Mouse (Mus musculus) gastrocnemius, postnatal 36 days (tissue): ENCODE measurements around the gene Fam167b. TPM values are rescaled to one million over a fixed set of nuclear protein-coding genes. Genes with fewer than 3 reads are reported as not detected.

Source experiments
- microRNA-seq, 2 experiments: library from miRNA; unstranded; fragments of <30 nt; microRNA quantifications; one replicate each; pipeline ENCODE4 v1.2.0; 2021
- total RNA-seq, 2 experiments: library from RNA; stranded (reverse); gene quantifications; 2 replicates each; pipeline ENCODE4 v1.2.3; 2021

The Fam167b gene
- total RNA-seq, 2 experiments from 2014 or later: not detected

Small RNA genes within 50 kb of the gene (microRNA-seq; reads per million reads assigned to microRNA genes)
- 0 reads per million in 2 experiments for gene Mir8119

Other genes with a start within 250 kb of the Fam167b start
- 10 to 100 TPM; 36.0 to 47.3 TPM for gene Rbbp4, start 243.2 kb downstream of the Fam167b start, total RNA-seq
- gene Zbtb8os, start 242.9 kb downstream of the Fam167b start, total RNA-seq: 10 to 100 TPM; 23.3 to 24.2 TPM
- gene Zbtb8a, start 200.4 kb downstream of the Fam167b start, total RNA-seq: 1 to 10 TPM in 1 of 2 experiments, under 1 TPM in 1; 0.76 to 1.1 TPM
- gene Zbtb8b, start 137.7 kb downstream of the Fam167b start, total RNA-seq: not detected
- 10 to 100 TPM; 28.7 to 35.8 TPM for gene Bsdc1, start 117.0 kb downstream of the Fam167b start, total RNA-seq
- gene Tssk3, start 87.5 kb downstream of the Fam167b start, total RNA-seq: not detected
- gene Fam229a, start 87.4 kb downstream of the Fam167b start, total RNA-seq: not detected
- gene Marcksl1, start 65.0 kb downstream of the Fam167b start, total RNA-seq: 1 to 10 TPM; 1.0 to 1.9 TPM
- gene Hdac1, start 35.8 kb downstream of the Fam167b start, total RNA-seq: 1 to 10 TPM; 9.0 to 9.9 TPM
- gene Lck, start 4.9 kb downstream of the Fam167b start, total RNA-seq: 1 to 10 TPM in 1 of 2 experiments, not detected in 1; 6.2 TPM
- gene Eif3i, start 22.1 kb upstream of the Fam167b start, total RNA-seq: 100 to 1,000 TPM; 116 to 135 TPM
- gene Tmem234, start 22.1 kb upstream of the Fam167b start, total RNA-seq: 10 to 100 TPM; 29.3 to 30.0 TPM
- gene Dcdc2b, start 35.7 kb upstream of the Fam167b start, total RNA-seq: under 1 TPM; 0.51 to 0.62 TPM
- 1 to 10 TPM; 6.5 to 9.8 TPM for gene Iqcc, start 40.5 kb upstream of the Fam167b start, total RNA-seq
- 10 to 100 TPM; 41.0 to 44.5 TPM for gene Ccdc28b, start 45.4 kb upstream of the Fam167b start, total RNA-seq
- gene Txlna, start 62.5 kb upstream of the Fam167b start, total RNA-seq: 10 to 100 TPM; 15.2 to 17.2 TPM
- gene Kpna6, start 94.2 kb upstream of the Fam167b start, total RNA-seq: 10 to 100 TPM; 64.5 to 67.4 TPM
- gene Tmem39b, start 118.3 kb upstream of the Fam167b start, total RNA-seq: 1 to 10 TPM; 2.5 to 3.3 TPM
- 10 to 100 TPM; 20.2 to 26.5 TPM for gene Khdrbs1, start 163.8 kb upstream of the Fam167b start, total RNA-seq
- 100 to 1,000 TPM; 615 to 657 TPM for gene Ptp4a2, start 232.7 kb upstream of the Fam167b start, total RNA-seq